Mouse (Mus musculus): ENCODE data around the gene Gm49336. TPM values are rescaled to one million over a fixed set of nuclear protein-coding genes. Genes with fewer than 3 reads are reported as not detected.

Gm49336 gene
- polyA plus RNA-seq, 1 experiment: 28.0 TPM

GRCm38 (mm10) chr14:60194606-60195005 lies 56.7 kb downstream of the Gm49336 start:
- Histone ChIP-seq H3K27ac (ENCODE audit: insufficient read depth, low read depth, low read length) (no peak overlapping the region), H3K4me3 (ENCODE audit: insufficient read depth, low read length) (no peak overlapping the region), H3K4me1 (ENCODE audit: control insufficient read depth, insufficient read depth, low read length) (peaks cover 11% of the 10 kb centered on the region)
- TF ChIP-seq POLR2A (IDR thresholded peaks at IDR 0.05; ENCODE audit: borderline replicate concordance, low read depth, low read length): no peak
- no peak for TF ChIP-seq CTCF (IDR thresholded peaks at IDR 0.05; ENCODE audit: low read depth, low read length)

GRCm38 (mm10) chr14:60189771-60190170 lies 61.5 kb downstream of the Gm49336 start:
- no peak overlapping the region for H3K27ac ChIP-seq (ENCODE audit: insufficient read depth, low read depth, low read length)
- TF ChIP-seq POLR2A (IDR thresholded peaks at IDR 0.05; ENCODE audit: borderline replicate concordance, low read depth, low read length): no peak
- TF ChIP-seq CTCF (IDR thresholded peaks at IDR 0.05; ENCODE audit: low read depth, low read length): no peak

GRCm38 (mm10) chr14:60188201-60188825 lies 63.0 kb downstream of the Gm49336 start:
- Histone ChIP-seq H3K27ac (ENCODE audit: insufficient read depth, low read depth, low read length) (no peak overlapping the region), H3K4me3 (ENCODE audit: insufficient read depth, low read length) (no peak overlapping the region), H3K4me1 (ENCODE audit: control insufficient read depth, insufficient read depth, low read length) (no peaks in the 10 kb centered on the region)
- TF ChIP-seq CTCF (IDR thresholded peaks at IDR 0.05; ENCODE audit: low read depth, low read length) (no peak), POLR2A (IDR thresholded peaks at IDR 0.05; ENCODE audit: borderline replicate concordance, low read depth, low read length) (no peak)

More at GRCm38 (mm10) chr14:60189771-60190170, 61.5 kb downstream of the Gm49336 start:
- no peak overlapping the region for H3K4me3 ChIP-seq (ENCODE audit: insufficient read depth, low read length)
- peaks cover 2% of the 10 kb centered on the region; the same call in 1 of the 2 replicates for H3K4me1 ChIP-seq (ENCODE audit: control insufficient read depth, insufficient read depth, low read length)

GRCm38 (mm10) chr14:60181306-60181705 lies 70.0 kb downstream of the Gm49336 start:
- no peak overlapping the region for H3K27ac ChIP-seq (ENCODE audit: insufficient read depth, low read depth, low read length)
- H3K4me1 ChIP-seq (ENCODE audit: control insufficient read depth, insufficient read depth, low read length): no peaks in the 10 kb centered on the region
- H3K4me3 ChIP-seq (ENCODE audit: insufficient read depth, low read length): no peak overlapping the region
- no peak for TF ChIP-seq CTCF (IDR thresholded peaks at IDR 0.05; ENCODE audit: low read depth, low read length)

GRCm38 (mm10) chr14:60178571-60178955 lies 72.7 kb downstream of the Gm49336 start:
- TF ChIP-seq CTCF (IDR thresholded peaks at IDR 0.05; ENCODE audit: low read depth, low read length) (no peak), POLR2A (IDR thresholded peaks at IDR 0.05; ENCODE audit: borderline replicate concordance, low read depth, low read length) (no peak)
- H3K4me3 ChIP-seq (ENCODE audit: insufficient read depth, low read length): no peak overlapping the region
- no peaks in the 10 kb centered on the region for H3K4me1 ChIP-seq (ENCODE audit: control insufficient read depth, insufficient read depth, low read length)
- H3K27ac ChIP-seq (ENCODE audit: insufficient read depth, low read depth, low read length): no peak overlapping the region

- TF ChIP-seq CTCF (IDR thresholded peaks at IDR 0.05; ENCODE audit: low read depth, low read length): no peak
- TF ChIP-seq POLR2A (IDR thresholded peaks at IDR 0.05; ENCODE audit: borderline replicate concordance, low read depth, low read length): no peak
- H3K4me3 ChIP-seq (ENCODE audit: insufficient read depth, low read length): peak overlapping the region; percentile 59
- H3K4me1 ChIP-seq (ENCODE audit: control insufficient read depth, insufficient read depth, low read length): no peaks in the 10 kb centered on the region
- no peak overlapping the region for H3K27ac ChIP-seq (ENCODE audit: insufficient read depth, low read depth, low read length)
These were observed 73.4 kb downstream of the Gm49336 start for GRCm38 (mm10) chr14:60177614-60178570.

- Histone ChIP-seq H3K4me3 (ENCODE audit: insufficient read depth, low read length) (peak overlapping the region; percentile 59), H3K27ac (ENCODE audit: insufficient read depth, low read depth, low read length) (no peak overlapping the region), H3K4me1 (ENCODE audit: control insufficient read depth, insufficient read depth, low read length) (no peaks in the 10 kb centered on the region)
- TF ChIP-seq POLR2A (IDR thresholded peaks at IDR 0.05; ENCODE audit: borderline replicate concordance, low read depth, low read length): no peak
These were observed 74.3 kb downstream of the Gm49336 start for GRCm38 (mm10) chr14:60176891-60177613.

- no peak for TF ChIP-seq CTCF (IDR thresholded peaks at IDR 0.05; ENCODE audit: low read depth, low read length)
- TF ChIP-seq POLR2A (IDR thresholded peaks at IDR 0.05; ENCODE audit: borderline replicate concordance, low read depth, low read length): no peak
These were observed 74.8 kb downstream of the Gm49336 start for GRCm38 (mm10) chr14:60176469-60176890.

GRCm38 (mm10) chr14:60172286-60173055 lies 78.8 kb downstream of the Gm49336 start:
- no peak overlapping the region for H3K27ac ChIP-seq (ENCODE audit: insufficient read depth, low read depth, low read length)
- H3K4me3 ChIP-seq (ENCODE audit: insufficient read depth, low read length): no peak overlapping the region
- no peaks in the 10 kb centered on the region for H3K4me1 ChIP-seq (ENCODE audit: control insufficient read depth, insufficient read depth, low read length)
- TF ChIP-seq CTCF (IDR thresholded peaks at IDR 0.05; ENCODE audit: low read depth, low read length) (no peak), POLR2A (IDR thresholded peaks at IDR 0.05; ENCODE audit: borderline replicate concordance, low read depth, low read length) (no peak)

More at GRCm38 (mm10) chr14:60176469-60176890, 74.8 kb downstream of the Gm49336 start:
- Histone ChIP-seq H3K4me1 (ENCODE audit: control insufficient read depth, insufficient read depth, low read length) (no peaks in the 10 kb centered on the region), H3K4me3 (ENCODE audit: insufficient read depth, low read length) (peak overlapping the region; percentile 59), H3K27ac (ENCODE audit: insufficient read depth, low read depth, low read length) (no peak overlapping the region)

Measured in bone marrow macrophage, adult 2 months (primary cell).